Mouse (Mus musculus) small intestine, adult 2 months (tissue): ENCODE data around the gene Trappc11.

ENCODE experiments used
- CTCF ChIP-seq: fragments of 200-500 bp; IDR thresholded peaks from 2 replicates; pipeline ENCODE4 v1.5.1; 2012; ENCODE audit warnings: low read depth, mild to moderate bottlenecking, control low read depth, inconsistent platforms, low read length, moderate library complexity, mixed read lengths; ENCODE audit not compliant: insufficient replicate concordance, insufficient read length; ENCODE audit errors: extremely low read depth
- POLR2A ChIP-seq: fragments of 200-500 bp; IDR thresholded peaks from 2 replicates; pipeline ENCODE4 v1.6.1; 2012; ENCODE audit warnings: low read depth, mild to moderate bottlenecking, control low read depth, inconsistent platforms, low read length, moderate library complexity

- no peak for TF ChIP-seq CTCF
- TF ChIP-seq POLR2A, result no peak
Observed at GRCm38 (mm10) chr8:47556446-47556845, 23.2 kb upstream of the Trappc11 start.
